Mouse (Mus musculus) liver, embryonic 12.5 days (tissue): Measurements from ENCODE around the gene Rps15. TPM values are rescaled to one million over a fixed set of nuclear protein-coding genes. Genes with fewer than 3 reads are reported as not detected.

Source experiments
- ATAC-seq: fragments of 200-750 bp; cut with Nextera tagmentation; 2 replicates; pipeline ENCODE4 v1.8.0; 2017; ENCODE audit warnings: moderate number of reproducible peaks, mild to moderate bottlenecking, moderate library complexity
- H3K27ac ChIP-seq: fragments of 300-500 bp; sonication (generic); 2 replicates; pipeline ENCODE4 v1.5.1; 2016; ENCODE audit warnings: mild to moderate bottlenecking
- H3K27me3 ChIP-seq: fragments of 300-500 bp; sonication (generic); replicated peaks from 2 replicates; pipeline ENCODE4 v1.6.1; 2016; ENCODE audit warnings: mild to moderate bottlenecking, moderate library complexity
- H3K36me3 ChIP-seq: fragments of 300-500 bp; sonication (generic); 2 replicates; pipeline ENCODE4 v1.6.1; 2016; ENCODE audit warnings: mild to moderate bottlenecking, moderate library complexity
- H3K4me1 ChIP-seq: fragments of 300-500 bp; sonication (generic); 2 replicates; pipeline ENCODE4 v1.6.1; 2016
- H3K4me2 ChIP-seq: fragments of 300-500 bp; sonication (generic); 2 replicates; pipeline ENCODE4 v1.6.1; 2016; ENCODE audit warnings: mild to moderate bottlenecking, moderate library complexity
- H3K4me3 ChIP-seq: fragments of 300-500 bp; sonication (generic); 2 replicates; pipeline ENCODE4 v1.5.1; 2016; ENCODE audit warnings: mild to moderate bottlenecking, moderate library complexity
- H3K9ac ChIP-seq: fragments of 300-500 bp; sonication (generic); 2 replicates; pipeline ENCODE4 v1.6.1; 2016; ENCODE audit warnings: mild to moderate bottlenecking, moderate library complexity
- H3K9me3 ChIP-seq: fragments of 300-500 bp; sonication (generic); replicated peaks from 2 replicates; pipeline ENCODE4 v1.6.1; 2016; ENCODE audit warnings: mild to moderate bottlenecking, moderate library complexity
- WGBS: fragments of 180-500 bp; shearing (Covaris S2); methylation state at CpG from one replicate; pipeline ENCODE4 v1.1.7; 2016; ENCODE audit not compliant: insufficient replicate concordance; 5-methylcytosine and 5-hydroxymethylcytosine counted together
- microRNA-seq: library from miRNA; unstranded; fragments of <30 nt; microRNA quantifications from one replicate; pipeline ENCODE4, GENCODE M21; 2017
- polyA plus RNA-seq: library from polyadenylated mRNA; unstranded; fragments of >200 nt; fragmentation: Nextera tagmentation; extraction: Ambion mirVana; gene quantifications from 2 replicates; pipeline ENCODE4 v1.2.1, GENCODE M21; 2016

The Rps15 gene
- polyA plus RNA-seq, 1 experiment from 2014 or later, result 920 TPM

DNA sequence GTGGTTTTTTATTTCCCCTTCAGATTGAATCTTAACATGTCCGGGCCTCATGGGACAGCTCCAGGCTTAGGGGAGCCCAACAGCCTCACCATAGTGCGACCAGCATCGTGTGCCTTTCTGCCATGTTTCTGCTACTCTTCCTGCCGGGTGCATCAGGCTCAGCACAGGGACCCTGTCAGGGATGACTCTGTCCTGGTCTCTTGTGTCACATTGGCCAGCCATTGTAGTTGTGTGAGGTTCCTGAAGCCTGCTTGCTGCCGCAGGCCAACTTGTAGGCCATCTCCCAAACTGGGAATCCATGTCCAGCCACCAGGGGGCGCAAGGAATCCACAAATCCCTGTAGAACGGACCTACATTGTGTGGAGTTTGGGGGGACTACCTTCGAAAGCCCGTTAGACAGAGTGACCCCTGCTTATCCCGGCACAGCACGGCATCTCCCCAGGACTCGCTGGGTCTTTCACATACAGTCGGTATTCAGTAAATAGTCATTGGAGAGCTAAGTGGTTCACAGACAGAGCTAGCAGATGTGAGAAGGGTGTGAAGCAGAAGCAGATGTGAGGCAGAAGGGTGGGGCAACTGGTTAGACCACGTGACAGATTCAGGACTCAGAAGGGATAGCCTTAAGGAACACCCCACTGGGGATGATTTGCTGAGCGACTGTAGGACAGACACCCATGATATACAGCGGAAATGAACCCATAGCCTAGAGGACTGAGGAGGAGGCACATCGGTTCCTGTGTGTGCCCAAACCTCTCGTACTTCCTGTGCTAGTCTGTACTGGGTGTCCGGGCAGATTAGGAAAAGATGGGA lies 47.9 kb downstream of the Rps15 start:
- Histone ChIP-seq H3K27ac (no peak overlapping the region), H3K36me3 (peaks cover 23% of the 10 kb centered on the region), H3K4me3 (peak overlapping the region; percentile 20), H3K4me1 (peaks cover 56% of the 10 kb centered on the region), H3K4me2 (peak overlapping the region; percentile 81), H3K27me3 (peaks cover 71% of the 10 kb centered on the region), H3K9me3 (no peaks in the 10 kb centered on the region), H3K9ac (peak overlapping the region; percentile 23; the same call in 1 of the 2 replicates)
- 18% methylated on average over 19 of the region's 19 CpGs for WGBS
- peak; percentile 43 for ATAC-seq

DNA sequence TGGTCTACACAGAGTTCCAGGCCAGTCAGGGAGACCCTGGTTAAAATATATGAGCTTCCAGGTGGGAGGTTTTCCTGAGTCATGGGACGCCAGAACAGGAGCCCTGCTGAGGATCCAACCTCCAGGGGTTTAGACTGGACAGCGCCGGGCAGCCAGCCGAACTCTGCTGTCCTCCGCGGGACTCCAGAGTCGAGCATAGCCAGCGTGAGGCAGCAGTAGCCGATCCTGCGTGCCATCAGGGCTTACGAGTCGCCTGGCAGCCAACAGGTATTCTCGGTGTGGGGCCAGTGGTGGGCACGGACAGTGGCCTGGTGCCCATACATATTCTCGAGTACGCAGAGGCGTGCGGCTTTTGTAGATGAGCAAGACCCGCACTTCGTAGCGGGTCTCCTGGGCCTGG lies 48.8 kb downstream of the Rps15 start:
- Histone ChIP-seq H3K4me3 (no peak overlapping the region), H3K4me1 (peaks cover 64% of the 10 kb centered on the region), H3K9ac (0 out of 2 replicates have a peak overlapping the region, but pooled peaks have one; percentile 23), H3K4me2 (peak overlapping the region; percentile 81), H3K27me3 (peaks cover 71% of the 10 kb centered on the region), H3K36me3 (peaks cover 14% of the 10 kb centered on the region), H3K9me3 (no peaks in the 10 kb centered on the region), H3K27ac (no peak overlapping the region)
- ATAC-seq, result no peak
- WGBS, result 26% methylated on average over 21 of the region's 21 CpGs

DNA sequence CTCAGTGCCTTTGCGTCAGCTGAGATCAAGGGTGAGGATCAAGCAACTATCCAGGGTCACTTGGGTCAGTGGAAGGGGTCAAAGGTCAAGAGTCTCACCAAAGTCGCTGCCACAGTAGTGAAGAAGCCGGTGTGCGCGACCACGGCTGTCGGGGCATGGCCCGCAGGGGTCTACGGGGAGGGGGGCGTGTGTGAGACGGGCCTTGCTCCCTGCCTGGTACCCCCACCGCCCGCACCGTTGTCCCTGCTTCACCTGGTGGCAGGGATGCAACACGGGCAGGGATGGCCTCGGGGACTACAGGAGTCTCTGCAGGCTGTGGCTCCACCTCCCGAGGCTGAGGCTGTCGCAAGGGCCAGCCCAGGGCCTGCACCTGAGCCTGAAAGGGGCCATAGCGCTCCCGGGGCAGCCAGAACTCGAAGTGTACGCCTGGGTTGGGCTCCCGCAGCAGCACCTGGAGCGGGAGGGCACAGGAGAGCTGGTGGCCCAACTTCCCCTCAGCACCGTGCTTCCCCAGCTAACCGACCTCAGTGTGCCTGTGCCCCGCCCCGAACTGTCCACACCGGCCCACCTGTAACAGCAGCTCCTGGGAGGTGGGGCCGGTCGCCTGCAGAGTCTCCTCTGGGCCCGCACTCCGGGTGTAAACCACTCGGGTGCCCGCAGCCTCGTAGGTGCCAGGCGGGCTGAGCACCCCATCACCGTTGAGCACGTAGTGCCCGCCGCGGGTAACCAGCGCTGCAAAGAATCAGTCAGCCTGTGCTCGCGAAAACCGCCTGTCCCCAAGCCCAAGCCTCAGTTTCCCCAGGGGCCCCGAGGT lies 49.4 kb downstream of the Rps15 start:
- no peak overlapping the region for H3K27ac ChIP-seq
- peak overlapping the region; percentile 29; the same call in 1 of the 2 replicates for H3K9ac ChIP-seq
- WGBS, result 7% methylated on average over 47 of the region's 47 CpGs
- no peaks in the 10 kb centered on the region for H3K9me3 ChIP-seq
- peak overlapping the region; percentile 81 for H3K4me2 ChIP-seq
- H3K4me1 ChIP-seq, result peaks cover 64% of the 10 kb centered on the region
- H3K27me3 ChIP-seq, result peaks cover 72% of the 10 kb centered on the region
- peak overlapping the region; percentile 51 for H3K4me3 ChIP-seq
- peaks cover 7% of the 10 kb centered on the region; the same call in 1 of the 2 replicates for H3K36me3 ChIP-seq
- no peak for ATAC-seq

DNA sequence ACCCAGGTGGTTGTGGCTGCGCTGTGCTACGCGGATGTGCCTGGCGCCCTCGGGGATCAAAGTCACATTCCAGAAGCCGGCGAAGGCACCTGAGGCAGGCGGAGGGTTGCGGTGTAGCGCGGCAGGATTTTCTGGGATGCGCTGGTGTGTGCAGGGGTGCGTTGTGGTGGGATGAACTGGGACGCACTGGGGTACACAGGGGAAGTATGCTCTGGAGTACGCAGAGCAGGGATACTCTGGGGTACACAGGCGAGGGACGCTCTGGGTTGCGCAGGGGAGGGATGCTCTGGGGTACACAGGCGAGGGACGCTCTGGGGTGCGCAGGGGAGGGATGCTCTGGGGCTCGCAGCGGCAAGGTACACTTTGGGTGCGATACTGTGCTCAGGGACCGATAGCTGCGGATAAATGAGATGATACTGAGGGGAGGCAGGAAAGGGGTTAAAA lies 50.1 kb downstream of the Rps15 start:
- peak overlapping the region; percentile 81 for H3K4me2 ChIP-seq
- 0 out of 2 replicates have a peak, but pooled peaks cover 2% of the 10 kb centered on the region for H3K36me3 ChIP-seq
- ATAC-seq, result no peak
- H3K9me3 ChIP-seq, result no peaks in the 10 kb centered on the region
- peak overlapping the region; percentile 51 for H3K4me3 ChIP-seq
- 5% methylated on average over 26 of the region's 26 CpGs for WGBS
- no peak overlapping the region for H3K27ac ChIP-seq
- peaks cover 73% of the 10 kb centered on the region for H3K27me3 ChIP-seq
- peak overlapping the region; percentile 29 for H3K9ac ChIP-seq
- H3K4me1 ChIP-seq, result peaks cover 67% of the 10 kb centered on the region

DNA sequence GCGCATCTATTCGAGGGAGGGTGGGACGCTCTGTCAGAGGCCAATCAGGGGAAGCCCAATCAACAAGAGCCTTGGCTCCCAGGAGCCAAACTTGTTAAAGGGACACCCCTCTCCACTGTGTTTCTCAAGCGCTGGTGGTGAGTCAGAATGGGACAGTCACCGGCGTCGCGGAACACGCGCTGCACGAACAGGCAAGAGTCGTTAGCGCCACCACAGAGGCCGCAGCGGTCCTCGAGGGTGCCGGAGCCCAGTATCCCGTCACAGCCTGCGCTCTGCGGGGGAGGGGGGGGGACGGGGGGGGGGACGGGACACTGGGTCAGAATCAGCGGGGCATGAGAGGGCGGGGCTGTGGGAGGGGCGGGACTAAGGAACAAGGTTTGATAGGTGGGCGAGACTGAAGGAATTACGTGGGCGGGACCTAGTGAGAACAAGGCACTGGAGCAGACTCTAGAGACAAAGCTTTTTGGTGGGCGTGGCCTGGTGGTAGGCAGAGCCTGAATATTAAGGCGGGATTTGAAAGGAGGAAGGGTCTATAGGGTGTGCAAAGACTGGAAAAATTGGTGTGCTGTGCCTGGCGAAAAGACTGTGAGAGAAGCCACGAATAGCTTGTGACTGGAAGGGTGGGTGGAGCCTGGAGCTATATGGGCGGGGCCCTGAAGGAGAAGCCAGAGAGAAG lies 50.6 kb downstream of the Rps15 start:
- under 1% methylated on average over 33 of the region's 33 CpGs for WGBS
- H3K4me1 ChIP-seq, result peaks cover 72% of the 10 kb centered on the region
- peaks cover 78% of the 10 kb centered on the region for H3K27me3 ChIP-seq
- ATAC-seq, result peak; percentile 11
- no peaks in the 10 kb centered on the region for H3K36me3 ChIP-seq
- peak overlapping the region; percentile 81 for H3K4me2 ChIP-seq
- H3K27ac ChIP-seq, result peak overlapping the region; percentile 98
- H3K9me3 ChIP-seq, result no peaks in the 10 kb centered on the region
- peak overlapping the region; percentile 51 for H3K4me3 ChIP-seq
- H3K9ac ChIP-seq, result peak overlapping the region; percentile 70

DNA sequence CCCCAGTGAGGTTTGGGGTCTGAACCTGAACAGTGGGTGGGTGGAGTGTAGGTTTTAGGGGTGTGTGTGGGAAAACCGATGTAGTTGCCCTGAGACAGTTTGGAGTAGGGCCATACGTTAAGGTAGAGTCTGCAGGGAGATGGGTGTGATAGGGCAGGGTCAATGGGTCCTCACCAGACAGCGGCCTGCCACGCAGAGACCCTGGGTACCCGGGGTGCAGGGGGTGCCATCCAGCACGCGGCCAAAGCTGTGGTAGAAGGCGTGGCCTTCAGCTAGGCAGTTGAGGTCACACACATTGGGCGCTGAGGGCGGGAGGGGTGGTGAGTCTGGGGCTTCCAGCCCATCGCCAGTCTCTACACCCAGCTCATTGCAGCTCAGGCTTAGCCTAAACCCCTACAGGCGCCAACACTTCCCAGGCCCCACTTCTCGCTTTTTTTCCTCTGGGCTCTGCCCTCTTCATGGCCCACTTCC lies 51.2 kb downstream of the Rps15 start:
- H3K9me3 ChIP-seq, result no peaks in the 10 kb centered on the region
- peaks cover 78% of the 10 kb centered on the region for H3K4me1 ChIP-seq
- H3K36me3 ChIP-seq, result no peaks in the 10 kb centered on the region
- H3K9ac ChIP-seq, result peak overlapping the region; percentile 70
- WGBS, result 18% methylated on average over 13 of the region's 13 CpGs
- peaks cover 80% of the 10 kb centered on the region for H3K27me3 ChIP-seq
- H3K4me2 ChIP-seq, result peak overlapping the region; percentile 81
- peak; percentile 16 for ATAC-seq
- H3K27ac ChIP-seq, result peak overlapping the region; percentile 98
- peak overlapping the region; percentile 51 for H3K4me3 ChIP-seq

Small RNA genes within 50 kb of the gene (microRNA-seq; reads per million reads assigned to microRNA genes)
- 1.8 reads per million for gene Mir6911

Other genes starting within 250 kb of the Rps15 start
- 682 and 685 TPM in 2 replicates for gene Gpx4, start 245.3 kb upstream of the Rps15 start, polyA plus RNA-seq
- gene Sbno2, start 186.9 kb upstream of the Rps15 start, polyA plus RNA-seq, result 15.0 and 15.4 TPM in 2 replicates
- gene Stk11, start 176.7 kb upstream of the Rps15 start, polyA plus RNA-seq, result 18.6 and 19.8 TPM in 2 replicates
- gene Atp5d, start 153.8 kb upstream of the Rps15 start, polyA plus RNA-seq, result 393 and 419 TPM in 2 replicates
- gene Cbarp, start 151.6 kb upstream of the Rps15 start, polyA plus RNA-seq, result 0.94 and 0.96 TPM in 2 replicates
- 5.7 and 6.3 TPM in 2 replicates for gene Midn, start 144.2 kb upstream of the Rps15 start, polyA plus RNA-seq
- gene Cirbp, start 126.5 kb upstream of the Rps15 start, polyA plus RNA-seq, result 22.1 and 27.3 TPM in 2 replicates
- 14.0 and 16.4 TPM in 2 replicates for gene 1600002K03Rik, start 119.5 kb upstream of the Rps15 start, polyA plus RNA-seq
- gene Efna2, start 113.0 kb upstream of the Rps15 start, polyA plus RNA-seq, result 3.1 and 3.4 TPM in 2 replicates
- 33.5 and 35.1 TPM in 2 replicates for gene Mum1, start 66.0 kb upstream of the Rps15 start, polyA plus RNA-seq
- gene Ndufs7, start 43.3 kb upstream of the Rps15 start, polyA plus RNA-seq, result 296 and 312 TPM in 2 replicates
- gene Gamt, start 31.4 kb upstream of the Rps15 start, polyA plus RNA-seq, result 43.0 and 50.0 TPM in 2 replicates
- gene Dazap1, start 31.0 kb upstream of the Rps15 start, polyA plus RNA-seq, result 44.3 and 45.9 TPM in 2 replicates
- gene Apc2, start 3.5 kb downstream of the Rps15 start, polyA plus RNA-seq, result 0.17 and 0.22 TPM in 2 replicates
- 46.0 and 46.7 TPM in 2 replicates for gene 2310011J03Rik, start 28.1 kb downstream of the Rps15 start, polyA plus RNA-seq
- gene Pcsk4, start 37.0 kb downstream of the Rps15 start, polyA plus RNA-seq, result 6.9 and 7.2 TPM in 2 replicates
- 61.4 and 61.6 TPM in 2 replicates for gene Reep6, start 37.5 kb downstream of the Rps15 start, polyA plus RNA-seq
- gene Adamtsl5, start 56.0 kb downstream of the Rps15 start, polyA plus RNA-seq, result 2.4 and 2.9 TPM in 2 replicates
- gene Plk5, start 64.0 kb downstream of the Rps15 start, polyA plus RNA-seq, result 0.06 and 0.10 TPM in 2 replicates
- 2.1 TPM in 2 replicates for gene Mex3d, start 95.2 kb downstream of the Rps15 start, polyA plus RNA-seq
- gene Mbd3, start 107.1 kb downstream of the Rps15 start, polyA plus RNA-seq, result 134 and 140 TPM in 2 replicates
- 594 and 628 TPM in 2 replicates for gene Uqcr11, start 114.4 kb downstream of the Rps15 start, polyA plus RNA-seq
- gene Tcf3, start 141.2 kb downstream of the Rps15 start, polyA plus RNA-seq, result 110 and 115 TPM in 2 replicates
- gene Onecut3, start 202.4 kb downstream of the Rps15 start, polyA plus RNA-seq, result 0.29 and 0.33 TPM in 2 replicates
- gene Atp8b3, start 246.7 kb downstream of the Rps15 start, polyA plus RNA-seq, result 0.02 and 0.08 TPM in 2 replicates